Mouse (Mus musculus) olfactory bulb, adult 2 months (tissue): ENCODE measurements around the gene Tmem132a. TPM values are rescaled to one million over a fixed set of nuclear protein-coding genes. Genes with fewer than 3 reads are reported as not detected.
A peak's percentile ranks its signal among the peaks of the same experiment; 100 is the strongest.

Experiments used
- H3K27ac ChIP-seq: fragments of 200-500 bp; 2 replicates; pipeline ENCODE4 v1.5.1; 2012; ENCODE audit warnings: low read depth, low read length; ENCODE audit not compliant: insufficient read depth
- H3K4me1 ChIP-seq: fragments of 200-500 bp; 2 replicates; pipeline ENCODE4 v1.6.1; 2012; ENCODE audit warnings: low read length; ENCODE audit not compliant: control insufficient read depth, insufficient read depth
- H3K4me3 ChIP-seq: fragments of 200-500 bp; 2 replicates; pipeline ENCODE4 v1.5.1; 2012; ENCODE audit warnings: mild to moderate bottlenecking, low read depth, low read length, moderate library complexity; ENCODE audit not compliant: insufficient read depth
- CTCF ChIP-seq: fragments of 200-500 bp; IDR thresholded peaks from 2 replicates; pipeline ENCODE4 v1.5.1; 2012; ENCODE audit warnings: low read depth, mild to moderate bottlenecking, low read length, moderate library complexity; ENCODE audit not compliant: insufficient read depth
- POLR2A ChIP-seq: fragments of 200-500 bp; IDR thresholded peaks from 2 replicates; pipeline ENCODE4 v1.6.1; 2012; ENCODE audit warnings: mild to moderate bottlenecking, low read depth, low read length, moderate library complexity; ENCODE audit not compliant: insufficient read depth
- WGBS: fragments of 180-500 bp; shearing (Covaris S2); methylation state at CpG from one replicate; pipeline ENCODE4 v1.1.7; 2018; 5-methylcytosine and 5-hydroxymethylcytosine counted together
- polyA plus RNA-seq: library from polyadenylated mRNA; stranded (reverse); fragments of >200 nt; gene quantifications from 2 replicates; pipeline ENCODE4 v1.2.4, GENCODE M21; 2012; ENCODE audit warnings: low replicate concordance; ENCODE audit not compliant: missing spikeins, insufficient read depth, insufficient read length

The Tmem132a gene
- polyA plus RNA-seq, 1 experiment = not detected

- H3K4me3 ChIP-seq = peak within 1 kb of the TSS; percentile 85
- under 1% methylated on average over 49 of the region's 49 CpGs for WGBS
- H3K27ac ChIP-seq = peak within 1 kb of the TSS; percentile 95
- H3K4me1 ChIP-seq = peaks cover 8% of the 10 kb centered on the region
- TF ChIP-seq POLR2A = peak; percentile 57
- no peak for TF ChIP-seq CTCF
Observed at GRCm38 (mm10) chr19:10881426-10882154, 11.8 kb upstream of the Tmem132a start, which contains the start of gene Tmem109. TSS of gene Tmem109 (minus strand) at chr19:10882001.

GRCm38 (mm10) chr19:10880975-10881425 is 11.3 kb upstream of the Tmem132a start:
- H3K4me1 ChIP-seq = peaks cover 8% of the 10 kb centered on the region
- TF ChIP-seq POLR2A (no peak), CTCF (no peak)
- WGBS = 0% methylated on average over 14 of the region's 14 CpGs

GRCm38 (mm10) chr19:10880085-10880974 is 10.6 kb upstream of the Tmem132a start:
- H3K27ac ChIP-seq = no peak overlapping the region
- WGBS = 24% methylated on average over 7 of the region's 7 CpGs

More at GRCm38 (mm10) chr19:10880975-10881425, 11.3 kb upstream of the Tmem132a start:
- H3K4me3 ChIP-seq = peak overlapping the region; percentile 85
- peak overlapping the region; percentile 95 for H3K27ac ChIP-seq

GRCm38 (mm10) chr19:10878201-10878837 is 8.6 kb upstream of the Tmem132a start:
- 86% methylated on average over 7 of the region's 7 CpGs for WGBS
- TF ChIP-seq POLR2A (no peak), CTCF (no peak)
- peaks cover 8% of the 10 kb centered on the region for H3K4me1 ChIP-seq
- H3K27ac ChIP-seq = no peak overlapping the region
- no peak overlapping the region for H3K4me3 ChIP-seq

More at GRCm38 (mm10) chr19:10880085-10880974, 10.6 kb upstream of the Tmem132a start:
- TF ChIP-seq CTCF (no peak), POLR2A (no peak)
- Histone ChIP-seq H3K4me3 (peak overlapping the region; percentile 85; the same call in 1 of the 2 replicates), H3K4me1 (peaks cover 8% of the 10 kb centered on the region)

GRCm38 (mm10) chr19:10871328-10871961 is 1.7 kb upstream of the Tmem132a start:
- no peak overlapping the region for H3K4me3 ChIP-seq
- 85% methylated on average over 14 of the region's 14 CpGs for WGBS
- TF ChIP-seq CTCF = no peak
- no peak for TF ChIP-seq POLR2A
- H3K4me1 ChIP-seq = peaks cover 11% of the 10 kb centered on the region
- no peak overlapping the region for H3K27ac ChIP-seq

GRCm38 (mm10) chr19:10870676-10871075 is 936 bp upstream of the Tmem132a start:
- Histone ChIP-seq H3K27ac (no peak overlapping the region), H3K4me1 (peaks cover 11% of the 10 kb centered on the region), H3K4me3 (no peak overlapping the region)
- WGBS = 84% methylated on average over 3 of the region's 3 CpGs
- TF ChIP-seq CTCF = no peak

GRCm38 (mm10) chr19:10869241-10869885 is 377 bp downstream of the Tmem132a start:
- peak overlapping the region; percentile 14; the same call in 1 of the 2 replicates for H3K27ac ChIP-seq
- 0% methylated on average over 43 of the region's 43 CpGs for WGBS
- H3K4me1 ChIP-seq = peaks cover 11% of the 10 kb centered on the region
- H3K4me3 ChIP-seq = peak overlapping the region; percentile 61
- TF ChIP-seq POLR2A (peak; percentile 90), CTCF (no peak)

- Histone ChIP-seq H3K4me3 (peak overlapping the region; percentile 61), H3K4me1 (peaks cover 11% of the 10 kb centered on the region), H3K27ac (no peak overlapping the region)
- TF ChIP-seq POLR2A = no peak
- no peak for TF ChIP-seq CTCF
- under 1% methylated on average over 17 of the region's 17 CpGs for WGBS
Observed at GRCm38 (mm10) chr19:10868623-10869141, 1.1 kb downstream of the Tmem132a start.
